Mouse (Mus musculus): Measurements from ENCODE around the gene Srpk3. TPM values are rescaled to one million over a fixed set of nuclear protein-coding genes. Genes with fewer than 3 reads are reported as not detected.

The Srpk3 gene
- total and polyA plus RNA-seq, 3 experiments: 26.1 to 64.2 (median 29.9) TPM

- Histone ChIP-seq H3K27ac (no peak overlapping the region), H3K4me3 (no peak overlapping the region), H3K27me3 (ENCODE audit: control insufficient read depth, insufficient read depth, low read length) (no peaks in the 10 kb centered on the region), H3K9ac (ENCODE audit: low read depth, low read length) (no peak overlapping the region), H3K36me3 (ENCODE audit: control insufficient read depth, insufficient read depth, low read length) (no peaks in the 10 kb centered on the region), H3K79me2 (replicated peaks; ENCODE audit: control insufficient read depth, insufficient read depth, low read length) (no peaks in the 10 kb centered on the region), H3K4me1 (ENCODE audit: control insufficient read depth, insufficient read depth, low read length) (no peaks in the 10 kb centered on the region)
- TF ChIP-seq CTCF (IDR thresholded peaks at IDR 0.05) (peak; percentile 39), POLR2A (IDR thresholded peaks at IDR 0.05; ENCODE audit: insufficient read depth, low read depth, low read length) (no peak), EP300 (IDR thresholded peaks at IDR 0.05; ENCODE audit: insufficient read depth, low read depth, low read length) (no peak)
- WGBS: 82% methylated on average over 1 of the region's 1 CpGs
- DNase-seq: no peak
- intact Hi-C loops (cut with DNase I): no loop called here
Observed at GRCm38 (mm10) chrX:73748977-73749376, 25.2 kb upstream of the Srpk3 start.

GRCm38 (mm10) chrX:73756334-73757140 lies 17.7 kb upstream of the Srpk3 start, which contains the start of gene Plxnb3:
Gene Plxnb3, plus strand, starts transcription at chrX:73757090.
- H3K79me2 ChIP-seq (replicated peaks; ENCODE audit: control insufficient read depth, insufficient read depth, low read length): no peaks in the 10 kb centered on the region
- 78% methylated on average over 5 of the region's 5 CpGs for WGBS
- no peak for TF ChIP-seq EP300 (IDR thresholded peaks at IDR 0.05; ENCODE audit: insufficient read depth, low read depth, low read length)
- no peak for TF ChIP-seq POLR2A (IDR thresholded peaks at IDR 0.05; ENCODE audit: insufficient read depth, low read depth, low read length)
- TF ChIP-seq CTCF (IDR thresholded peaks at IDR 0.05): no peak
- H3K4me1 ChIP-seq (ENCODE audit: control insufficient read depth, insufficient read depth, low read length): peaks cover 4% of the 10 kb centered on the region; the same call in 1 of the 2 replicates
- H3K27me3 ChIP-seq (ENCODE audit: control insufficient read depth, insufficient read depth, low read length): no peaks in the 10 kb centered on the region
- H3K27ac ChIP-seq: no peak within 1 kb of the TSS
- H3K4me3 ChIP-seq: no peak within 1 kb of the TSS
- intact Hi-C loops (cut with DNase I): no loop called here
- no peak within 1 kb of the TSS for H3K9ac ChIP-seq (ENCODE audit: low read depth, low read length)
- H3K36me3 ChIP-seq (ENCODE audit: control insufficient read depth, insufficient read depth, low read length): no peaks in the 10 kb centered on the region
- no peak for DNase-seq

GRCm38 (mm10) chrX:73758611-73759290 lies 15.5 kb upstream of the Srpk3 start:
- Histone ChIP-seq H3K27ac (no peak overlapping the region), H3K79me2 (replicated peaks; ENCODE audit: control insufficient read depth, insufficient read depth, low read length) (no peaks in the 10 kb centered on the region), H3K27me3 (ENCODE audit: control insufficient read depth, insufficient read depth, low read length) (no peaks in the 10 kb centered on the region), H3K4me1 (ENCODE audit: control insufficient read depth, insufficient read depth, low read length) (peaks cover 4% of the 10 kb centered on the region; the same call in 1 of the 2 replicates), H3K4me3 (no peak overlapping the region), H3K36me3 (ENCODE audit: control insufficient read depth, insufficient read depth, low read length) (no peaks in the 10 kb centered on the region), H3K9ac (ENCODE audit: low read depth, low read length) (no peak overlapping the region)
- 76% methylated on average over 13 of the region's 13 CpGs for WGBS
- intact Hi-C loops (cut with DNase I): no loop called here
- DNase-seq: no peak
- TF ChIP-seq EP300 (IDR thresholded peaks at IDR 0.05; ENCODE audit: insufficient read depth, low read depth, low read length) (no peak), CTCF (IDR thresholded peaks at IDR 0.05) (no peak), POLR2A (IDR thresholded peaks at IDR 0.05; ENCODE audit: insufficient read depth, low read depth, low read length) (no peak)

- TF ChIP-seq POLR2A (IDR thresholded peaks at IDR 0.05; ENCODE audit: insufficient read depth, low read depth, low read length) (no peak), EP300 (IDR thresholded peaks at IDR 0.05; ENCODE audit: insufficient read depth, low read depth, low read length) (no peak), CTCF (IDR thresholded peaks at IDR 0.05) (no peak)
- H3K27ac ChIP-seq: peak overlapping the region; percentile 26; the same call in 1 of the 2 replicates
- H3K9ac ChIP-seq (ENCODE audit: low read depth, low read length): no peak overlapping the region
- no peak overlapping the region for H3K4me3 ChIP-seq
- intact Hi-C loops (cut with DNase I): no loop called here
- H3K79me2 ChIP-seq (replicated peaks; ENCODE audit: control insufficient read depth, insufficient read depth, low read length): no peaks in the 10 kb centered on the region
- DNase-seq: peak; percentile 50 to 73
- H3K4me1 ChIP-seq (ENCODE audit: control insufficient read depth, insufficient read depth, low read length): peaks cover 4% of the 10 kb centered on the region
- 19% methylated on average over 1 of the region's 1 CpGs for WGBS
- no peaks in the 10 kb centered on the region for H3K36me3 ChIP-seq (ENCODE audit: control insufficient read depth, insufficient read depth, low read length)
- H3K27me3 ChIP-seq (ENCODE audit: control insufficient read depth, insufficient read depth, low read length): no peaks in the 10 kb centered on the region
Observed at GRCm38 (mm10) chrX:73765311-73765710, 8.9 kb upstream of the Srpk3 start.

- intact Hi-C loops (cut with DNase I): no loop called here
- Histone ChIP-seq H3K4me1 (ENCODE audit: control insufficient read depth, insufficient read depth, low read length) (peaks cover 4% of the 10 kb centered on the region), H3K9ac (ENCODE audit: low read depth, low read length) (no peak overlapping the region), H3K27ac (no peak overlapping the region), H3K27me3 (ENCODE audit: control insufficient read depth, insufficient read depth, low read length) (no peaks in the 10 kb centered on the region), H3K36me3 (ENCODE audit: control insufficient read depth, insufficient read depth, low read length) (no peaks in the 10 kb centered on the region), H3K4me3 (no peak overlapping the region), H3K79me2 (replicated peaks; ENCODE audit: control insufficient read depth, insufficient read depth, low read length) (no peaks in the 10 kb centered on the region)
- WGBS: 68% methylated on average over 9 of the region's 9 CpGs
- no peak for DNase-seq
- TF ChIP-seq EP300 (IDR thresholded peaks at IDR 0.05; ENCODE audit: insufficient read depth, low read depth, low read length): no peak
- no peak for TF ChIP-seq POLR2A (IDR thresholded peaks at IDR 0.05; ENCODE audit: insufficient read depth, low read depth, low read length)
- peak; percentile 49 for TF ChIP-seq CTCF (IDR thresholded peaks at IDR 0.05)
Observed at GRCm38 (mm10) chrX:73767267-73767666, 6.9 kb upstream of the Srpk3 start.

Measured in heart, adult 2 months (tissue).